Mouse (Mus musculus) neural tube, embryonic 11.5 days (tissue): Measurements from ENCODE around the gene Tomm40. TPM values are rescaled to one million over a fixed set of nuclear protein-coding genes. Genes with fewer than 3 reads are reported as not detected.

Experiments used
- ATAC-seq: fragments of 200-750 bp; cut with Nextera tagmentation; 2 replicates; pipeline ENCODE4 v1.8.0; 2017; ENCODE audit warnings: moderate number of reproducible peaks, mild to moderate bottlenecking, moderate TSS enrichment, moderate library complexity; ENCODE audit not compliant: insufficient read depth, low FRiP score, low TSS enrichment
- DNase-seq: peaks from one replicate; pipeline ENCODE4 v3.0.0-alpha.2; 2015; ENCODE audit warnings: low spot score
- H3K27ac ChIP-seq: fragments of 300-500 bp; sonication (generic); 2 replicates; pipeline ENCODE4 v1.5.1; 2014; ENCODE audit warnings: low read depth, mild to moderate bottlenecking, low read length
- H3K27me3 ChIP-seq: fragments of 300-500 bp; sonication (generic); 2 replicates; pipeline ENCODE4 v1.6.1; 2014; ENCODE audit warnings: mild to moderate bottlenecking, low read length, mixed read lengths; ENCODE audit not compliant: control insufficient read depth, insufficient read depth
- H3K36me3 ChIP-seq: fragments of 300-500 bp; sonication (generic); 2 replicates; pipeline ENCODE4 v1.6.1; 2014; ENCODE audit warnings: mild to moderate bottlenecking, low read length, moderate library complexity, mixed read lengths; ENCODE audit not compliant: control insufficient read depth, insufficient read depth
- H3K4me1 ChIP-seq: fragments of 300-500 bp; sonication (generic); 2 replicates; pipeline ENCODE4 v1.6.1; 2014; ENCODE audit warnings: low read length, mixed read lengths; ENCODE audit not compliant: control insufficient read depth, insufficient read depth
- H3K4me2 ChIP-seq: fragments of 300-500 bp; sonication (generic); 2 replicates; pipeline ENCODE4 v1.6.1; 2014; ENCODE audit warnings: low read depth, mild to moderate bottlenecking, moderate library complexity
- H3K4me3 ChIP-seq: fragments of 300-500 bp; sonication (generic); 2 replicates; pipeline ENCODE4 v1.5.1; 2014; ENCODE audit warnings: low read depth, low read length
- H3K9ac ChIP-seq: fragments of 300-500 bp; sonication (generic); 2 replicates; pipeline ENCODE4 v1.6.1; 2014; ENCODE audit warnings: mild to moderate bottlenecking, low read length
- H3K9me3 ChIP-seq: fragments of 300-500 bp; sonication (generic); 2 replicates; pipeline ENCODE4 v1.6.1; 2016; ENCODE audit warnings: low read length; ENCODE audit not compliant: control insufficient read depth
- WGBS: fragments of 180-500 bp; shearing (Covaris S2); extraction: QIAGEN DNeasy Blood & Tissue Kit; methylation state at CpG from one replicate; pipeline ENCODE4 v1.1.7; 2014; 5-methylcytosine and 5-hydroxymethylcytosine counted together
- polyA plus RNA-seq: library from polyadenylated mRNA; unstranded; fragments of >200 nt; fragmentation: Nextera tagmentation; extraction: Ambion mirVana; gene quantifications from 2 replicates; pipeline ENCODE4 v1.2.1, GENCODE M21; 2014

Tomm40 gene
- polyA plus RNA-seq, 1 experiment from 2014 or later = 155 TPM

GRCm38 (mm10) chr7:19695881-19696280 lies 19.4 kb downstream of the Tomm40 start:
- Histone ChIP-seq H3K9ac (no peak overlapping the region), H3K27me3 (no peaks in the 10 kb centered on the region), H3K36me3 (0 out of 2 replicates have a peak, but pooled peaks cover 4% of the 10 kb centered on the region), H3K4me2 (no peak overlapping the region), H3K27ac (no peak overlapping the region), H3K4me3 (no peak overlapping the region), H3K9me3 (no peaks in the 10 kb centered on the region), H3K4me1 (0 out of 2 replicates have a peak, but pooled peaks cover 7% of the 10 kb centered on the region)
- DNase-seq (no peak), ATAC-seq (no peak)
- 84% methylated on average over 6 of the region's 6 CpGs for WGBS

- H3K27ac ChIP-seq = no peak overlapping the region
- 67% methylated on average over 8 of the region's 8 CpGs for WGBS
Observed at GRCm38 (mm10) chr7:19695213-19695594, 20.0 kb downstream of the Tomm40 start.

GRCm38 (mm10) chr7:19694336-19695212 lies 20.7 kb downstream of the Tomm40 start:
- Histone ChIP-seq H3K27me3 (no peaks in the 10 kb centered on the region), H3K4me3 (no peak overlapping the region), H3K9ac (no peak overlapping the region), H3K4me1 (0 out of 2 replicates have a peak, but pooled peaks cover 7% of the 10 kb centered on the region), H3K9me3 (no peaks in the 10 kb centered on the region), H3K36me3 (0 out of 2 replicates have a peak, but pooled peaks cover 4% of the 10 kb centered on the region), H3K27ac (no peak overlapping the region), H3K4me2 (no peak overlapping the region)
- WGBS = 88% methylated on average over 10 of the region's 10 CpGs
- DNase-seq (no peak), ATAC-seq (no peak)

More at GRCm38 (mm10) chr7:19695213-19695594, 20.0 kb downstream of the Tomm40 start:
- DNase-seq (no peak), ATAC-seq (no peak)
- 0 out of 2 replicates have a peak, but pooled peaks cover 7% of the 10 kb centered on the region for H3K4me1 ChIP-seq
- H3K4me3 ChIP-seq = no peak overlapping the region
- H3K9me3 ChIP-seq = no peaks in the 10 kb centered on the region
- no peak overlapping the region for H3K9ac ChIP-seq
- 0 out of 2 replicates have a peak, but pooled peaks cover 4% of the 10 kb centered on the region for H3K36me3 ChIP-seq
- no peaks in the 10 kb centered on the region for H3K27me3 ChIP-seq
- H3K4me2 ChIP-seq = no peak overlapping the region

GRCm38 (mm10) chr7:19693421-19693820 lies 21.8 kb downstream of the Tomm40 start:
- Histone ChIP-seq H3K4me3 (no peak overlapping the region), H3K27me3 (no peaks in the 10 kb centered on the region), H3K9me3 (no peaks in the 10 kb centered on the region), H3K4me2 (no peak overlapping the region), H3K4me1 (no peaks in the 10 kb centered on the region), H3K27ac (no peak overlapping the region), H3K36me3 (0 out of 2 replicates have a peak, but pooled peaks cover 4% of the 10 kb centered on the region), H3K9ac (no peak overlapping the region)
- ATAC-seq (no peak), DNase-seq (no peak)
- WGBS = 20% methylated on average over 10 of the region's 10 CpGs

GRCm38 (mm10) chr7:19691873-19692865 lies 23.1 kb downstream of the Tomm40 start, which contains the start of gene Apoc1:
Gene Apoc1 (minus strand): TSS chr7:19692660.
- H3K9me3 ChIP-seq = no peaks in the 10 kb centered on the region
- no peaks in the 10 kb centered on the region for H3K4me1 ChIP-seq
- ATAC-seq = no peak
- no peak for DNase-seq
- H3K4me2 ChIP-seq = no peak within 1 kb of the TSS
- 42% methylated on average over 28 of the region's 28 CpGs for WGBS
- H3K4me3 ChIP-seq = no peak within 1 kb of the TSS
- no peak within 1 kb of the TSS for H3K27ac ChIP-seq
- no peak within 1 kb of the TSS for H3K9ac ChIP-seq
- 0 out of 2 replicates have a peak, but pooled peaks cover 4% of the 10 kb centered on the region for H3K36me3 ChIP-seq
- H3K27me3 ChIP-seq = no peaks in the 10 kb centered on the region

GRCm38 (mm10) chr7:19691434-19691833 lies 23.8 kb downstream of the Tomm40 start:
- Histone ChIP-seq H3K27me3 (no peaks in the 10 kb centered on the region), H3K27ac (no peak overlapping the region), H3K4me2 (no peak overlapping the region), H3K4me1 (no peaks in the 10 kb centered on the region), H3K36me3 (no peaks in the 10 kb centered on the region), H3K4me3 (no peak overlapping the region), H3K9me3 (no peaks in the 10 kb centered on the region), H3K9ac (no peak overlapping the region)
- 64% methylated on average over 6 of the region's 6 CpGs for WGBS
- no peak for ATAC-seq
- DNase-seq = no peak

- H3K9ac ChIP-seq = no peak overlapping the region
Observed at GRCm38 (mm10) chr7:19690845-19691244, 24.4 kb downstream of the Tomm40 start.

GRCm38 (mm10) chr7:19688611-19689010 lies 26.6 kb downstream of the Tomm40 start:
- H3K27ac ChIP-seq = no peak overlapping the region
- 92% methylated on average over 2 of the region's 2 CpGs for WGBS
- H3K27me3 ChIP-seq = no peaks in the 10 kb centered on the region
- no peaks in the 10 kb centered on the region for H3K4me1 ChIP-seq
- H3K9me3 ChIP-seq = no peaks in the 10 kb centered on the region
- H3K4me3 ChIP-seq = no peak overlapping the region
- no peaks in the 10 kb centered on the region for H3K36me3 ChIP-seq
- ATAC-seq = no peak
- H3K4me2 ChIP-seq = no peak overlapping the region
- no peak overlapping the region for H3K9ac ChIP-seq
- DNase-seq = no peak

More at GRCm38 (mm10) chr7:19690845-19691244, 24.4 kb downstream of the Tomm40 start:
- H3K9me3 ChIP-seq = no peaks in the 10 kb centered on the region
- no peak for DNase-seq
- H3K4me2 ChIP-seq = no peak overlapping the region
- no peak for ATAC-seq
- WGBS = 90% methylated on average over 4 of the region's 4 CpGs
- H3K36me3 ChIP-seq = no peaks in the 10 kb centered on the region
- H3K4me1 ChIP-seq = no peaks in the 10 kb centered on the region
- no peaks in the 10 kb centered on the region for H3K27me3 ChIP-seq
- H3K27ac ChIP-seq = no peak overlapping the region
- no peak overlapping the region for H3K4me3 ChIP-seq
